Mouse (Mus musculus) gastrocnemius, adult 2 months (tissue): Measurements from ENCODE around the gene Lgals8. TPM values are rescaled to one million over a fixed set of nuclear protein-coding genes. Genes with fewer than 3 reads are reported as not detected.

Experiments used
- DNase-seq: peaks from one replicate; pipeline ENCODE4 v3.0.0; 2022
- H3K27ac ChIP-seq: fragments of 200-600 bp; 2 replicates; pipeline ENCODE4 v1.8.1; 2022; ENCODE audit warnings: mild to moderate bottlenecking
- H3K4me3 ChIP-seq: fragments of 200-600 bp; 2 replicates; pipeline ENCODE4 v1.8.1; 2022; ENCODE audit warnings: mild to moderate bottlenecking, moderate library complexity
- CTCF ChIP-seq: fragments of 200-600 bp; IDR thresholded peaks from 2 replicates; pipeline ENCODE4 v1.8.1; 2022; ENCODE audit warnings: antibody characterized with exemption, mild to moderate bottlenecking, moderate library complexity
- intact Hi-C: fragments of 180-260 bp; cut with DNase I; formaldehyde crosslinking; loops from one replicate; pipeline ENCODE4 v1.15.1; 2025
- long read RNA-seq, 2 experiments: library from polyadenylated mRNA; stranded (forward); transcript quantifications; one replicate each; pipeline ENCODE4 v2.0.0; 2021
- total RNA-seq, 2 experiments: library from RNA; stranded (reverse); gene quantifications; 2 replicates each; pipeline ENCODE4 v1.2.3; 2021

The Lgals8 gene
- 10 to 100 TPM; 26.0 to 29.1 TPM for total RNA-seq
- long read RNA-seq, experiment 1, transcript Lgals8-202 (10 exons, 2,792 nt), result major isoform, 19 of 39 reads
- long read RNA-seq, experiment 1, transcript Lgals8-201 (10 exons, 2,736 nt), result minor isoform, 12 of 39 reads
- long read RNA-seq, experiment 1, partial matches to known transcripts, result 1 of 39 reads
- long read RNA-seq, experiment 1, other reads (novel, unspliced or antisense), result 3 of 39 reads
- long read RNA-seq, experiment 2, transcript Lgals8-201 (10 exons, 2,736 nt), result minor isoform, 8 of 31 reads
- long read RNA-seq, experiment 2, transcript Lgals8-202 (10 exons, 2,792 nt), result major isoform, 16 of 31 reads
- long read RNA-seq, experiment 2, transcript Lgals8-208 (10 exons, 1,148 nt), result minor isoform, 5 of 31 reads
- long read RNA-seq, experiment 2, partial matches to known transcripts, result 0 of 31 reads
- long read RNA-seq, experiment 2, other reads (novel, unspliced or antisense), result 1 of 31 reads

DNA sequence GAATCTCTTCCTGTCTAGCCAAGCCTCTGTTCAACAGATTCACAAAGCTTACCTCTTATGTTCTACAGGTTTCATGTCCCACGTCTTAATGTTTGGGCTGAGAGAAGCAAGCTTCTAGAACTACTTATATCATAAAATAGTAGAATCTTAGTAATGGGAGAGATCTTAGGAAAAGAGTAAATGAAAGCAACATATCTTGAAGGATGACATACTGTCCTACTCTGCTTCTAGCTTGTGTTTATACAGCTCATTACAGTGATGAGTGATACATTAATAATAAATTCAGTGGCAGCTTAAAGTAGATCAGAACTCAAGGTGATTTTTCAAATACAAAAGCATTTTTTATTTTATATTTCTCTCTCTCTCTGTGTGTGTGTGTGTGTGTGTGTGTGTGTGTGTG is at the start of gene Lgals8:
Gene Lgals8, minus strand, starts transcription at position 101 of the 400 bp plus-strand sequence.
- no peak within 1 kb of the TSS for H3K27ac ChIP-seq
- intact Hi-C loops, result loop anchor here (5.0 kb wide), 1 partner anchor 102 kb away; the partner anchor contains the start of gene Ero1lb
- TF ChIP-seq CTCF, result no peak
- no peak for DNase-seq
- no peak within 1 kb of the TSS for H3K4me3 ChIP-seq

DNA sequence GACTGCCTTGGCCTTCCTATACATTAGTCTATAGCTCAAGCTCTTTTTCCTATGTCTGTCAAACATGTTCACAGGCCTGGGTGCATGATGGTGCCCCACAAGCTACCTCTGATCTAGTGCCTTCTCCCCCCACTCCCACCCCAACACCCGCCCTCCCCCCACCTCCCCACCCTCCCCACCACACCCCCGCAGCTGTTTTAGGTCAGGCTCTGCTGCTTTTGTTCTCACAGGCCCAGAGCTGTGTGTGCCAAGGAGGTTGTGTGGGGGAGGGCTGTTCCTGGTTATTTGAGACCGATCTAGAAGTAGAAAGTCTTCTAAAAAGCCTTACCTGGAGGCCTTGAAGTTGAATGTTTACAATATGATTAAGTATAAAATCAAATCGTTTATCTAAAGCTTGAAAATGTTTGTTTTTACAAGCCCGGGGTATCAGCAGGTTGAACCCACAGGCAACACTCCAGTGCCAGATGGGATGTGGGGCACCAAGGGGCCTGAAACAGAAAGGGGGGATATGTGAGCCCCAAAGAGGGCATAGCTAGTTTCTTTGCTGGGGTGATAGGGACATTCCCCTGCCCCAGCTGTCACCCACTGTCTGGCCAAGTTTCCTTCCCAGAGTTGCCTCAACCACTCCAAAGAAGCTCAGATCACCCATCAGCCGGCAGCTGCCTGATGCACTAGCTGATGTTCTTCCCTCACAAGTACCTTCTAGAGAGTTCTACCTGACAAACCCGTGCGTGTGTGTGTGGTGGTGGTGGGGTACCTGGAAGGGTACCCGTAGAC is 46.6 kb upstream of the Lgals8 start:
- TF ChIP-seq CTCF, result no peak
- Histone ChIP-seq H3K27ac (no peak overlapping the region), H3K4me3 (no peak overlapping the region)
- intact Hi-C loops, result no loop called here
- DNase-seq, result no peak

DNA sequence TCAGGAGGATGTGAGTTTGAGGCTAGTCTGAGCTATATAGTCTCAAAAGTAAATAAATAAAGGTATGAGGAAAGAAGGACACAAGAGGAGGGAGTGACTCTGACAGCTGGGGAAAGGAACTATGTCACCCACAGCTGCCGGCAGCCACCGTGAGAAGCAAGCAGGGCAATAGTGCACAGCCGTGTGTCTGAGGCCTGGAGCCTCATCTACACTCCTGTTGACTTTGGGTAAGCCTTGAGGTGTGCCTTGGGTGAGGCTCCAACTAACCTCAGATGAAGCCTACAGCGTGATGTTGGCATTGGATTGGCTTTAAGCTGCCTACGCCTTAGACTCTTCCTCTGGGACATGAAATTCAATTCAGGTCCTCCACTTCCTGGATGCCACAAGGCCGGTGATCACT is 45.3 kb upstream of the Lgals8 start:
- no peak overlapping the region for H3K27ac ChIP-seq
- DNase-seq, result no peak
- intact Hi-C loops, result no loop called here
- no peak for TF ChIP-seq CTCF
- no peak overlapping the region for H3K4me3 ChIP-seq

DNA sequence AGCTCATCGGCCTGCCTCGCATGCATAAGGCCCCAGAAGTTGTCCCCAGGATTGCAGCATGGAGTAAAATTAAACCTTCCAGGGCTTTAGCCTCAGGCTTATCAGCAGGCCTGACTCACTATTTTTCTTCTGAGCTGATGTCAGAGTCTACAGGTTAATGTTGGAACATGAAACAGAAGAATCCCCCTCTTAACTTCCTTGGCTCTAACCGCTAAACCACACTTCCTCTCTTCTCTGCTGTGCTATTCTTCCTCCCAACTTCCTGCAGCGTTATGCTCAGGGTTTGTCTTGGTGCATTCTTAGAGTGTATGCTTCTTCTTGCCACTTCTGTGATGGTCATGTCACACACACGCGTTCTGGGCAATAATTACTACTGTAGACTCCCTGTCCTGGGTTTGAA is 42.7 kb upstream of the Lgals8 start:
- intact Hi-C loops, result no loop called here

DNA sequence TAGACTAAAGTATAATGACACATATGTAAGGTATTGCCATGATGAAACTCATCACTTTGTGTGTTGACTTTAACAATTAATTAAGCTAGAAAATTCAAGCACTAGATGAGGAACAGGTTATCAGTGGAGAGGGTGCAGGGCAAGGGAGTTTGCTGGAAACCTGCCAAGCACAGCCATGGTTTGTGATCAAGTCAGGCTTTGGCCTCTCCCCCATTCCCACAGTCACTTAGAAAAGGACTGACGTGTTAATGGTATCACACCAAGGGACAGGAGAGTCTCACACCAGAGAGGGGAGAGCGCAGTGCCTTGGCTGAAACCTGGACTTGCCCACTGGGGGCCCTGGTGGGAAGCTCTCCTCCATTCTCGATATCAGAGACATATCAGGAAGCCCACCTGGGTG is 40.6 kb upstream of the Lgals8 start:
- TF ChIP-seq CTCF, result no peak
- no peak for DNase-seq
- intact Hi-C loops, result no loop called here

More for the DNA sequence above, 42.7 kb upstream of the Lgals8 start:
- no peak overlapping the region for H3K4me3 ChIP-seq
- no peak for TF ChIP-seq CTCF
- no peak overlapping the region for H3K27ac ChIP-seq
- no peak for DNase-seq

DNA sequence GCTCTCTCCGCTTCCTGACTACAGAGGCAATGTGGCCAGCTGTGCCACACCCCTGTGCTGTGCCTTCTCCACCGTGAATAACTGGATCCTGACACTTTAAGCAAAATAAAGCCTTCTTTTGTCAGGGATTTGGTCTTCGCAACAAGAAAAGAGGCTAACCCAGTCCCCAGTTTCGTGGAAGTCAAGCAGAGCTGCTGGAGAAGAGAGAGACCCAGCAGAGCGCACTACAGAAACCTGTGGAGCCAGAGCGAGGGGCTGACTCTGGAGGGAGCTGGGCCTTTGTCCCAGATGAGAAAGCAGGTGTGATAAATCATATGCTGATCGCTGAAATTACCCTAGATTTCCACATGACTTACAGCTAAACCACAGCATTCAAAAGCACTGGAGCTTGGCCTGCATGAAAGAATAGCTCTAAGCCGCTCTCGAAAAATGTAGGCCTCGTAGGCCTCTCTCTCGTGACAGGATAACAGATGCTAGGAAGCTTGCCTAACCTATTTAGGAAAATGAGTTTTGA is 38.6 kb upstream of the Lgals8 start:
- Histone ChIP-seq H3K4me3 (no peak overlapping the region), H3K27ac (no peak overlapping the region)
- DNase-seq, result no peak
- intact Hi-C loops, result no loop called here
- no peak for TF ChIP-seq CTCF

More for the DNA sequence above, 40.6 kb upstream of the Lgals8 start:
- no peak overlapping the region for H3K27ac ChIP-seq
- no peak overlapping the region for H3K4me3 ChIP-seq

DNA sequence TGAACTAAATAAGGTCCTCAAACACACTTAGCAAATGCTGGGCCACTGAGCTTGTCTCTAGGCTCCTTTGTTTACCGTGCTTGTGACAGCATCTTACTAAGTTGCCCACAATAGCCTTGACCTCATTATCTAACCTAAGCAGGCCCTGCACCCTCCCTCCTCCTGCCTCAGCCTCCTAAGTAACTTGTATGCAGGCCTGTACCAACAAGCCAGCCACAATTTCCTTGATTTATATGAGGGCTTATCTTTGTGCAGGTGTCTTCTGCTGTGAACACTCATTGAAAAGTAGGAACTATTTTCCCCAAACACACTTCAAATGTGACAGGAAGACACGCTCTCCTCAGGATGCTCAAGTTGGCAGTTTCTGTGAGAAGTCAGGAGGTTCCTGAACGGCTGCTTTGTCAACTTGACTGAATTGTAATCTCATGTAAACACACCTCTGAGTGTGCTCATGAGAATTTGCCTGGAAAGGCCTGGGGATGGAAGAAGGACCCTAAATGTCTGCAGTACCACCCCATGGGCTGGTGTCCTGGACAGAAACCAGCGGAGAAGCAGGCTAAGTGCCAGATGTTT is 38.0 kb upstream of the Lgals8 start:
- no peak for DNase-seq
- Histone ChIP-seq H3K4me3 (no peak overlapping the region), H3K27ac (no peak overlapping the region)
- intact Hi-C loops, result no loop called here
- TF ChIP-seq CTCF, result no peak

DNA sequence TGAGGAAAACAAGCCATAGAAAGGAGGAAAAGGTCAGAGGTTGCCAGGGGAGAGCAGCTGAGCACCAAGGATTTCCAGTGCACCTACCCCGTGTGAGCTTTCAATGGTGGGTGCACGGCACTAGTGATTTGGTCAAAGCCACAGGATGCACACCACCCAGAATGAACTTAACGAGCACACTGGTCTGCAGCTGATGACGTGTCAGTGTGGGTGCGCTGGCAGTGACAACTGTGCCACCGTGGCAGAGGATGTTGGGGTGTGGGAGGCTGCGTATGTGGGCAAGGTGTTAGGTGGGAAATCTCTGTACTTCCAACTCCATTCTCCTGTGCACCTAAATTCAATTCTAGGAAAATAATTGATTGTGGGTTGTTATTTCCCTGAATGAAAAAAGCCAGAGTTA is 34.4 kb upstream of the Lgals8 start:
- intact Hi-C loops, result no loop called here
- Histone ChIP-seq H3K27ac (no peak overlapping the region), H3K4me3 (no peak overlapping the region)
- no peak for DNase-seq
- TF ChIP-seq CTCF, result no peak

DNA sequence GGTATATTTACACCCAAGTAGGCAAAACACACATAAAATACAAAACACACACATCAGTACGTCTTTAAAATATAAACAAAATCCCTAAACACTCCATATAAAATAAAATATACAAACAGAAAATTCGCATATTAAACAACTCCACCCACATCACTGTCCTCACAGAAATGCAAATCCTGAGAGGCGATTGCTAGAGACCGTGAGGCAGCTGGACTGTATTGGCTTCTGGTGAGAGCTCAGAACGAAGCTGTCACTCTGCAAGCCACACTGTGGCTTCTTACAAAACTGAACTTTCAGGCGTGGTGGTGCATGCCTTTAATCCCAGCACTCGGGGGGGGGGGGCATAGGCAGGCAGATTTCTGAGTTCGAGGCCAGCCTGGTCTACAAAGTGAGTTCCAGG is 33.1 kb upstream of the Lgals8 start:
- intact Hi-C loops, result no loop called here
- Histone ChIP-seq H3K27ac (no peak overlapping the region), H3K4me3 (no peak overlapping the region)
- no peak for TF ChIP-seq CTCF
- no peak for DNase-seq

DNA sequence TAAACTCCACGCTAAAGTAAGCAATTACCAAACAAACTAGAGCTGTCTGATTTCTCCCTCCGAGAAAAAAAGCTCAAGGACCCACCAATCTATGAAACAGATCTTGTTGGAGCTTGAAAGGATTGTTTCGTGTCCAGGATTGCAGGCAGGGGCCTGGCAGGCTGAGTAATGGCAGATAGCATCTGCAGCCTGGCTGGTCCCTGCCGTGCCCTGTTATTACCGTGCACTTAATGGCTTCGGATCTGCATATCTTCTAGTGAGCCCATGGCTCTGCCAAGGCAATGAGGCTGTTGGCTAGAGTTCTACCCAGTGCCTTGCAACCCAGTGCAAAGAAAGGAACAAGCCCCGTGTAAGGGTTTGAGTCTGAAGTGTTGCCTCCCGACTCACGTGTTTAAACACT is 30.0 kb upstream of the Lgals8 start:
- intact Hi-C loops, result no loop called here
- Histone ChIP-seq H3K4me3 (no peak overlapping the region), H3K27ac (no peak overlapping the region)
- DNase-seq, result no peak
- no peak for TF ChIP-seq CTCF

DNA sequence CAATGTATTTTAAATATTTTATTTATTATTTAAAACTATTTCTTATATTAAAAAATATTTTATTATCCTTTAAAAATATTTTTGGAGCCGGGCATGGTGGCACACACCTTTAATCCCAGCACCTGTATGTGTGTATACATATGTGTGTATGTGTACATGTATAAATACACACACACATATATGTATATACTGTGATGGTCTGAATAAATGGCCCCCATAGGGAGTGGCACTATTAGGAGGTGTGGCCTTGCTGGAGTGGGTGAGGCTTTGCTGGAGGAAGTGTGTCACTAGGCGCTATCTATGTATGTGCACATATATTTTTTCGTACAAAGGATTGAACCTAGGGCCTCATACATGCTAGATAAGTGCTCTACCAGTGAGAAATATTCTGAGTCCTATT is 27.8 kb upstream of the Lgals8 start:
- TF ChIP-seq CTCF, result no peak
- no peak for DNase-seq
- Histone ChIP-seq H3K4me3 (no peak overlapping the region), H3K27ac (no peak overlapping the region)
- intact Hi-C loops, result no loop called here

DNA sequence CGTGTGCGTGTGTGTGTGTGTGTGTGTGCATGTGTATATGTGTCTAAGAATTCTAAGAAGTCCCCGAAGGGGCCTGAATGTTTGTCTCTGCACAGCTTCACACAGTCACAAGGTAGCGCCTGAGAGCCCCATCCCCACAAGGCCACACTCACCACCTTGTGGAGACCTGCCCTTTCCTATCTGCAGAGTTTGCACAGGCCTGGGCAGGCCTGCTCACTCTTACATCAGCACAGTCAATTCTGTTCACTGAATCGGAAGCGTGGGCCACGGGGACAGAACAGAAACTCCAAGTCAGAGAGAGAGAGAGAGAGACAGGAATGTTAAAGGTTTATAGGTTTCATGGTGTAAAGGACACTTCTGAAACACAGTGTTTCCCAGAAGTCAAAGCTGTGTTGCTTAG is 20.9 kb upstream of the Lgals8 start:
- intact Hi-C loops, result no loop called here
- Histone ChIP-seq H3K4me3 (no peak overlapping the region), H3K27ac (no peak overlapping the region)
- DNase-seq, result no peak
- no peak for TF ChIP-seq CTCF

DNA sequence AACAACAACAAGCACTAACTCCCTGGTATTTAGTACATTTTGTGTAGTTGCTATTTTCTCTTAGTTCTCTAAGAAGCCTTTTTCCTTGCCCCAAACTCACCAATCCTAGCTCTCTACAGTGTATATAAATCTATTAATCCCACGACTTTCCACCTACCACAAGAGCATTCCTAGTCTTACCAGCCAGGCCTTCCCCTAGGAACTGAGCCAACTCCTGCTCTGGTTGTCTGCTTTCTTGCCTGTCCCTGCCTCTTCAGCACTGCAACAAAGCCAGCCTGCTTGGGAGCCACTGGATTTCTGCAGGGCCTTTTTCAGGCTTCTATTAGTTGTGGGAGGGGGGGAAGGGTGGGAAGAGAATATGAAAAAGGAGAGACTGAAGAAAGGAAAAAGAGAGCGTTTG is 20.5 kb upstream of the Lgals8 start:
- no peak overlapping the region for H3K4me3 ChIP-seq

More for the DNA sequence above, 20.5 kb upstream of the Lgals8 start:
- no peak for TF ChIP-seq CTCF
- intact Hi-C loops, result no loop called here
- no peak for DNase-seq
- no peak overlapping the region for H3K27ac ChIP-seq
